Mouse (Mus musculus): Measurements from ENCODE around the gene Gphn.

DNA sequence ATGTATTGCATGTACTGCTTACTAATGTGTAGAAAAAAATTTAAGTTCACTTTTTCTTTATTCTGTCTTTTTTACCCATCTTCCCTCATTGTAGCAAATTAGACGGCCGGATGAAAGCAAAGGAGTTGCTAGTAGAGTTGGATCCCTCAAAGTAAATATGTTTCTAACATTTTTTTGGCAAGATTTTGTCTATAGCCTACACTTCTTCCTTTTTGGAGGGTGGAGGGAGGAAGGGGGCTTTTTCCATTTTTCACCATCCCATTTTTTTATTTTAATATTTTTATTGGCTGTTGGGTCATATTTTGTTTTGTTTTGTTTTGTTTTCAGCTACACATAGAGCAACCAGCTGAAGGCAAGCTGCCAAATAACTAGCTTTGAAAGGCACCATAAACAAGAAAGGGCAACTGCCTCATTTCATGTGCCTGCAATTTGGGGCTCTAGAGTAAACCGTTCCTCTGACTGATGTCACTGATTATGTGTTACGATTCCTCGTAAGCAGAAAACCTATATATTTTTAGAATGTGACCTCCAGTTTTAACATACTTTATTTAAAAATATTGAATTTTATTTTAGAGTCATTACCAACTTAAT, 296.7 kb downstream of the Gphn start:
- TF ChIP-seq CTCF (IDR thresholded peaks at IDR 0.05; ENCODE audit: control insufficient read depth, insufficient read depth, insufficient replicate concordance, low read depth, low read length): no peak
- no peak for TF ChIP-seq POLR2A (IDR thresholded peaks at IDR 0.05; ENCODE audit: control insufficient read depth, low read depth, low read length)
